Mouse (Mus musculus) urinary bladder, postnatal 36 days (tissue): ENCODE data around the gene Baz1b.

ENCODE experiments used
- DNase-seq, 2 experiments: peaks; one replicate each; pipeline ENCODE4 v3.0.0; 2022; ENCODE audit warnings: low spot score in 2 of 2, mixed read lengths in 1 of 2

Baz1b gene

DNA sequence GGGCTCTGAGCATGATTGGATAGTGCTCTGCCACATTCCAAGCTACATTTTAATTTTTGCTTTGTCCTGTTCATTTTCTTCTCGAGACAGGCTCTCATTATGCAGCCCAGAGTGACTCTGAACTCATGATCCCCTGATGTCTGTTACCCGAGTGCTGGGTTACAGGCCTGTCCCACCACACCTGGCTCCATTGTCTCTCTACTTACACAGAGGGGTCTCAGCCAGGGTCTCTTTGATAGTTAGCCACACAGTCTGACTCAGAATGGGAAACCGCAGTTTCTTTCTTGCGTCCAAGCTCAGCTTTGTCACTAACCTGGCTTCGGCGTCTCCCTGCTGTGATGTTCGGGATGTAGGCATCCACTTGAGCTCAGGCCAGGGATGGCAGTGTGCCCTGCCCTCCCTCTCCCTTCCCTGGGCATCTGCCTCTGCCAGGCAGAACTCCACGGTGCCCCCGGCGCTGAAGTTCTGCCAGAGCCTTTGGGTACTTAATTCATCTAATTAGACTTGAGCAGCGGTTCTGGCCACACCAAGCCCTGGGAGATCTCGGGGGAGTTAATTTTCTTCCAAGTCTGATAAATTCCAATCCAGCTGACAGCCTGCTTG, 84.6 kb downstream of the Baz1b start:
- DNase-seq, result no peak

- DNase-seq, result no peak
Measured at GRCm38 (mm10) chr5:135274663-135275396, 87.8 kb downstream of the Baz1b start.

DNA sequence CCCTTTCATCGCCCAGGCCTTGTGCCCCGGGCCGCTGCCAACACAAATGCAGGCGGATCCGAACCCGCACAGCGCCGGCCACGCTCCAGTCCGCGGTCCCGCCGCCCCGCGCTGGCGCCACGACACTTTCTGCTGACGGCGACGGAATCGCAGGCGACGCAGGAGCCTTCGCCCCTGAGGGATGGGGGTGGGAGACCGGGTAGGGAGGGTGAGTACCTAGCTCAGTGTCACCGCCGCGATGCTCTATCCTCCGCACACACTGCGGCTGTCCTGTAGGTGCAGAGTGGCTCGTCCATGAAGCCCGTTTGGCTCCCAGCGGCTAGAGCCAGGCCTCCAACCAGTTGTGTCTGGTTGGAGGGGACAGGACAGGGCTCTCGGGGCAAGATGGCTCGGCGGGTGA, 89.5 kb downstream of the Baz1b start:
- no peak for DNase-seq

GRCm38 (mm10) chr5:135280226-135280625, 93.2 kb downstream of the Baz1b start:
- DNase-seq, result no peak

- DNase-seq, result no peak
Measured at GRCm38 (mm10) chr5:135285211-135285610, 98.1 kb downstream of the Baz1b start.

DNA sequence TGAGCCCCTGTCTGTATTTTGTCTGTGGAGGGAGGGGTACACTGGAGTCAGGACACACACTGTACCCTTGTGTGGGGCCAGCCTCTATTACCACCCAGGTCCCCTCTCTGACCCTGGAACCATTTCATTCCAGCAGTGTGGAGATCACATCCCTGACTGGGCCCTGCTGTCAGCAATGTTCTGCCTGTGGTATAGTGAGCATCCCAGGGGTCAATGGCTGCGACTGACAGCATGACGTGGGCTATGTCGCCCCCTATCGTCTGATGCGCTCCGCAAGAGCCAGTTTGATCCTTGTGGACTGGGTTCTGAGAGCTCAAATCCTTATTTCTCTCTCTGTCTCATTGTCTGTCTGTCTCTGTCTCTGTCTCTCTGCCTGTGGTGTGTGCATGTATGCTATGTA, 99.1 kb downstream of the Baz1b start:
- DNase-seq, result peak; percentile 46 to 64

DNA sequence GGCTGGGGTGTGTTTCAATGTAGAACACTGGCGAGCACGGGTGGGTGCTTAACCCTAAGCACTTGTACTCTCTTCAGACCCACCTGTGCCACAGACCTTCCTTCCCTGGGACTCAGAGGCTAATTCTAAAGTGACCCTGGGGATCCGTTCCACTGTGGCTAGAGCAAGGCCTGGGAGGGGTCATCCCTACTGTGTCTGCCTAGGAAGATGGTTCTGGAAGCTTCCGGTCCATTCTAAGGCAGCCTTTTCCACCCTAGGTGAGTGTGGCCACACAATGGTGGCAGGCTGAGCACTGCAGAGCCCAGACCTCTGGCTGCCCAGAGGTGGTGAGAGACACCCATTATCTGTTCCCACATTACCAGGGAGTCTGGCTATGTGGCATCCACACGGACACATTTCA, 99.9 kb downstream of the Baz1b start:
- no peak for DNase-seq

- no peak for DNase-seq
Measured at GRCm38 (mm10) chr5:135290703-135291102, 103.6 kb downstream of the Baz1b start.

- no peak for DNase-seq
Measured at GRCm38 (mm10) chr5:135291193-135291592, 104.1 kb downstream of the Baz1b start.

DNA sequence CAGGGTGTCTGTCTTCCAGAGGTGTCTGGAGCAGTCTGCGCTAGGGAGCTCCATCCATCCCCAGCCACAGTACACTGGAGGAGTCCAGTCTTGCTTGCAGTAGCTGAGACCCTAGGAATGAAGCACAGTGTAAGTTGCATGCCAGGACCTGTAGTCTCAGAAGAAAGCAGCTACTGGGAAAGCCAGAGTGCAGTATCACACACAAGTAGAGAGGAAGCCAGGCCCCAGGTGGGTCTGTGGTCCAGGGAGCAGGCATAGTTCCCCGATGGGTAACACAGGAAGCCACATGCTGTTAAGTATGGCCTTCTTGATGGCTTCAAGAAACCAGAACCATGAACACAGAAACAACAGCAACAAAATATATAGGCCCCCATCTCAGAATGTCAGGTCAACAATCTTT, 104.9 kb downstream of the Baz1b start:
- DNase-seq, result no peak
